Mouse (Mus musculus) frontal cortex, postnatal 14 days (tissue): ENCODE data around the gene Lztr1.
"Not testable (repeated sequence)": the region's sequence is repeated elsewhere in the genome, so short reads cannot be mapped to it uniquely, and the experiment has no call there.

ENCODE experiments used
- DNase-seq, 2 experiments: peaks; one replicate each; pipeline ENCODE4 v3.0.0; 2022; ENCODE audit warnings: low spot score in 2 of 2

Gene Lztr1

DNA sequence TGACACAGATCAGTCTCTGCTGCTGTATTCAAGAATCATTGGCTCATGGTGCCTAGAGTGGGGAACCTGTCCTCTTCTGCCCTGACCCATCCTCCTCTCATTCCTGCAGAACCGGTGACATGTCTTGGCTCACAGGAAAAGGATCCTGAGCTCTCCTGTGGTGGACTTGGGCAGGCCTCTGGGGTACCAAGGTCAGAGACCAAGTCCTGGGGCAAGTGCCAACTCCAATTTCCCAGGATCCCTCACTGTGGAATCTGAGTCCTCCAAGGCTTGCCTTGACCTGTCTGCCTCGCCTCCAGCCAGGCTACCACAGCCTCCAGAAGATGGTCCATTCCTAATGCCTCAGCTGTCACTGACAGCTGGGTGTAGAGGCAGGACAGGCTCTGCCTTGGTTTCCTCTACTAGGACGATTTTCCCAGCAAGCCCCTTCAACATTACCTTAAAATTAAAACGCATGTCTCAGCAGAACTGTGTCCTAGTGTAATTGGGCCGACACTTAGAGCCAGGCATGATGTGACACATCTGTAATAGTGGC is 1.4 kb upstream of the Lztr1 start:
- DNase-seq = no peak

DNA sequence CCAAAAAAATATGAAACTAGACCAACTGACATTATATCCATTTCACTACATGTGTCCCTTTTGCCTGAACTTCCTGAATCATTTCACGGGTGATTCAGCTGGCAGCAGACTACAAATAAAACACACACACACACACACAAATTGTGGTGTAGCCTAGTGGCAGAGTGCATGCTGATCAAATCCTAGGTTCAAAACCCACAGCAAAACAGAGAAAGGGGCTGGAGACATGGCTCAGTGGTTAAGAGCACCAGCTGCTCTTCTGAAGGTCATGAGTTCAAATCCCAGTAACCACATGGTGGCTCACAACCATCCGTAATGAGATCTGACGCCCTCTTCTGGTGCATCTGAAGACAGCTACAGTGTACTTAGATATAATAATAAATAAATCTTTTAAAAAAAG is 457 bp upstream of the Lztr1 start:
- not testable (repeated sequence) for DNase-seq

DNA sequence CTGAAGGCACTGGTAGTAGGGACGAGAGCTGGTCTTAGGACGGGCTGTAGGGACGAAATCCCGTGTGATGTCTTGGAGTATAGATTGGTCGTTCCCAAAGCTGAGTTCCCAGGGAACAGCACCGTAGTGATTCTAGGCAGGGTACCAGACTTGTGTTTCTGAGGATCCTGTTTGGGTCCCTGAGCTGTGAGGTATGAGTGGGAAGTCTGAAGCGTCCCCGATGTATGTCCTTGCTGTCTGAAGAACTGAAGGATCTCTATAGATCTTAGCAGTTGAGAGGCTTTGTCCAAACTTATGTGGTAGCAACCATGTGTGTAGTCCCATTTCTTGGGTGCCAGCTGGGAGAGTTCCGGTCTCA is 731 bp downstream of the Lztr1 start:
- DNase-seq = no peak

DNA sequence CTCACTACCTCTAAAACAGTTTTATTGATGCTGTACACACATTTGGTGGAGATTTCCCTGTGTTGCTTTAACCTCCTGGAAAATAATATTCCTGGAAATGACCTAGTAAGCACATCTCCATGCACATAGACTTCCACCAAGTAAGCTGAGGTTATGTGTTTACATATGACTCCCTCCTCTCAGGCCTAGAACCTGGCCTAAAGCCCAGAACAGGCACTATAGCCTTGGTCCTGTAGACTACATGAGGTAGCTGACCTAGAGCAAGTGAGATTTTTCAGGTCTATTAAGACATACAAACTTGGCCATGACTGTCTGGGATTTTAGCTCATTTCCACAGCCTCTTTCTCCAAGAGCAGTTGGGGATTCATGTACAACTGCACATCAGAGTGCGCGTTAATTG is 1.7 kb downstream of the Lztr1 start:
- no peak for DNase-seq

DNA sequence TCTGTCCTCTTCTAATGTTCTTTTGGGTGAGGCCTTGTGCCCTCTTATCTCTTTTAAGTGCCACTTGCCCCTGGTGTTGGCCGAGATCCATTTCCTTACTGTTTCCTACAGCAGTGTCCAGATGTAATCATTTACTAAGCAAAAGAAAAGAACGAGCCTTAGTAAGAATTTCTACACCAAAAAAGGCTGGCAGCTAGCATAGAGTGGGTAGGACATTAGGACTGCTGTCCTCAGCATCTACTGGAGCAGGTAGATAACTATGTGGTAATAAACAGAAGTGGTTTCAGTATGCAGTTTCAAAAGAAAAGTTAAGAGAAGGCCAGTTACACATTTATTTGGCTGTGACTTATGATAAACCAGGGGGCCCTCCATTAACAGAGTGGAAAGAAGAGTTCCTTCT is 2.2 kb downstream of the Lztr1 start:
- no peak for DNase-seq

DNA sequence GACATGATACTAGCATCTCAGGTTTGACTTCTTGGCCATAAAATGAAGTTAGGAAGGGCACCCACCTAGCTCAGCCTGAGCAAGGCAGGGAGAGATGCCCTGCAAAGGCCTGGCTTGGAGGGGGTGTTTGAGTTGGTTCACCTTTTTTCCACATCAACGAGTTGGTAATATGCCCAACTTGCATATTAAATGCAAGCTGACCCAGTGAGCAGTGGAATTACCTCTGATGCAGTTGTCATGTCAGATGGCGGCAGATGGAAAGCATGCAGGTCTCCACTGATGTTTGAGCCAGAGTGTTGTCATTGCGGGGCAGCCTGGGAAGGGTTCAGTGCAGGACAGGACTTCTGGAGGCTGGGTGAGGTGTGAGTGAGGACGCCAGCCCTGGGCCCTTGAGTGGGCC is 2.9 kb downstream of the Lztr1 start:
- DNase-seq = no peak

DNA sequence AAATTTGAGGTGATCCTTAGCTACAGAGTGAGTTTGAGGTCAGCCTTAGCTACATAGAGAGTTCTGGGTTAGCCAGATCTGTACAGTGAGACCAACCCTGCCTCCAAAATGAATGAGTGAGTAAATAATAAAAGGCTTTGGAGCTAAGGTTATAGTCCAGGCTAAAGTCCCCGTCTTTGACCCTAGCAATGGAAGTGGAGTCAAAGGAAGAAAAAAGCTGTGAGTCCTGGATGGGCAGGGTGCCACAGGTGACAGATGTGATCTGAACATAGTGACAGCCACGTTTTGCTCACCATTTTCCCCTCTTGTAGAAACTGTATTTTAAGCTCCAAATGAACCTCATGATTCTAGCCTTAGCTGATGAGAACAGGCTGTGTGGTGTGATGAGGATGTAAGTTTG is 10.4 kb downstream of the Lztr1 start:
- no peak for DNase-seq

DNA sequence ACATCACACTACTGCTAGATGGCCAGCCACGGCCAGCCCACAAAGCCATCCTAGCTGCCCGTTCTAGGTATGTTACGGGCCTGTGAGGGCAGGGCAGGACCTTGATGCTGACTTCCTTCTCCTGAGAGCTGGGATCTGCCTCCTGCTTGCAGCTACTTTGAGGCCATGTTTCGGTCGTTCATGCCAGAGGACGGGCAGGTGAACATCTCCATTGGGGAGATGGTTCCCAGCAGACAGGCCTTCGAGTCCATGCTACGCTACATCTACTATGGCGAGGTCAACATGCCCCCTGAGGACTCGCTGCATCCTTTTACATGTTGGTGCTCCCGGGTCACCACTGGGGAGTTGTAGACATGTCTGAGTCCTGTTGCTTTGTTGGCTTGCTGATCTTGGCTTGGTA is 15.7 kb downstream of the Lztr1 start:
- DNase-seq = no peak

DNA sequence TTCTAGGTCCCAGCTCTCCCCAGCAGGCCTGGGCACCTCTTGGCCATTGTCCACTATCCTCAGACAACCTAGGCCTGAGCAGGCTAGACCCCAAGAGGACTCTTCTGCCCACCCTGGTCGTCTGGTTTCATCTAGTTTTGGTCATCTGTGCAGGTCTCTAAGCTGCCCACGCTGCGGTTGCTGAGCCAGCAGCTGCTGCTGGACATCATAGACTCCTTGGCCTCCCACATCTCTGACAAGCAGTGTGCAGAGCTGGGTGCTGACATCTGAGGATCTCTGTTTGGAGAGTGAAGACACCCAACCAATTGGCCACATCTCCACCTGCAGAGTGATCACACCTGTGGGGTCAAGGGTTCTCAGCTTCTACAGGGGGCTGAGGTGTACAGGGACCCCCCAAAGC is 17.0 kb downstream of the Lztr1 start:
- no peak for DNase-seq

DNA sequence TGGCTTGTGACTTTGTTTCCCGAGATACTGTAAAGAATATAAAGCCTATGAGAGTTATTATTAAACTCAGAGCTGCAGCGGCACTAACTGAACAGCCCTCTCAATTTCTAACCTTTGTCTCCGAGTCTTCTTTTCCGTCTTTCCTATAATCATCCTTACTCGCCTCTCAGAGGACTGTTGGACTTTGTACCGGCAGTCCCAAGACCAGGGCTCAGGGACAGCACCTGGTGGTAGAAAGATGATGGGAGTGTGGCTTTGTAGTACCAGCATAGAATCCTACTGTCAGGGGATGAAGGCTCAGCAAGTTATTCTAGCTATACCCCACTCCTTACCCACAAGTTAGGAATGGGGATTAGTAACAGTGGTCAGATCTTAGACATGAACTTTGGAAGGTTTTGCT is 17.7 kb downstream of the Lztr1 start:
- DNase-seq = no peak

DNA sequence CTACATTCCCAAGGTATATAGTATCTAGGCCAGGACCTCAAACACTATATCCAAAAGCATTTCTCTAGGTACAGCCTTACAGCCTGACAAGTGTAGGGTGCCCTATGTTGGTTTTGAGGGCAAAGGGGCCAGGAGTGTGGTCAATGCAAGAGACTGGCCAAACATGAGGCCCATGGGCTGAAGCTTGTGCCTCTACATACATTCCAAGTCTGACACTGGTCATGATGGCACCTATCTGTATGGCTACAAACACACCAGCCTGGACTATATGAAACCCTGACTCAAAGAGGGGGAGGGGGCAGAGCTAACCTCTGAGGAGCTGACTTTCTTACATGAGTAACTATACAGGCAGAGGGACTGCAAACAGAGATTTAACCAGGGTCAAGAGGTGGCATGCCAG is 19.1 kb downstream of the Lztr1 start:
- no peak for DNase-seq

DNA sequence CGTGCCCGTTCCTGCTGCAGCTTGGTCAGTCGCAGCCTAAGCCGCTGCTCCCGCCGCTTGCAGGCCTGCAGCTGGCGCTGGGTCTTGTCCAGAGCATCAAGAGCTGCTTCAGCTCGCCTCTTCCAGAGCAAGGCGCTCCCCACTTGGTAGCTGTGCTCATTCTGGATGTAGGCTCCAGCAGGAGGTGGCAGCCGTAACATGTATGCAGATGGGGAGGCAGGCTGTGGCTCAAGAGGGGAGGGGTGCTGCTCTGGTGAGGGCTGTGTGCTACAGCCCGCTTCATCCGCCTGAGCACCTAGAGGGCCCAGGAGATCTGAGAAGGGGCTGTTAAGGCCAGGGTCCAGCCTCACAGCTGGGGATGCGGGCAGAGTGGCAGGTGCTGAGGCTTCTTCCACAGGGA is 19.8 kb downstream of the Lztr1 start:
- DNase-seq = no peak

DNA sequence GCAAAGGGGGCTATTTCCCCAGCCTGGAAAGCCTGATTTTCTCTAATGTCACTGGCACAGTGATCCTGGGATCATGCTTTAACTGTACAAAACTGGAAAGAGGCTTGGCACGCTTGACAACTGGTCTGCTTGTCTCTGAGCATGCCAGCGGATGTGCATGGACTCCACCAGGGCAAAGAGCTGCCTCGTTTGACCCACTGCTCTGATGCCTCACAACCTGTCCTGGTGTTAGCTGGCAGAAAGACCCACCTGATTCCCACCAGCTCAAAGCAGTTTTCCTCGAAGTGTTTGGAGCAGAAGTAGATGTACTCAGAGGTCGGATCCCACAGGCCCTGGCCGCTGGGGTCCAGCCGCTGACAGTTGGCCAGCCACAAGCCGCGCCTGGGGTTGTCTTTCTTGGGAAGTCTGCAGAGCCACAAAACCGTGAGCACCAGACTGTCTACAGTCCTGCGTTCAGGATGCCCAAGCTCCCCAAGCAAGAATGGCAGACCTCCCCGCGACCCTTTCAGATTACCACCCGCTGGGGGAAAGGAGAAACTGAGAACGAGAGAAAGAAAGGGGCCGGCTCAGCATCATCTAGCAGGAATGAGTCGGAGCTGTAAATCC is 21.6 kb downstream of the Lztr1 start:
- DNase-seq = no peak

DNA sequence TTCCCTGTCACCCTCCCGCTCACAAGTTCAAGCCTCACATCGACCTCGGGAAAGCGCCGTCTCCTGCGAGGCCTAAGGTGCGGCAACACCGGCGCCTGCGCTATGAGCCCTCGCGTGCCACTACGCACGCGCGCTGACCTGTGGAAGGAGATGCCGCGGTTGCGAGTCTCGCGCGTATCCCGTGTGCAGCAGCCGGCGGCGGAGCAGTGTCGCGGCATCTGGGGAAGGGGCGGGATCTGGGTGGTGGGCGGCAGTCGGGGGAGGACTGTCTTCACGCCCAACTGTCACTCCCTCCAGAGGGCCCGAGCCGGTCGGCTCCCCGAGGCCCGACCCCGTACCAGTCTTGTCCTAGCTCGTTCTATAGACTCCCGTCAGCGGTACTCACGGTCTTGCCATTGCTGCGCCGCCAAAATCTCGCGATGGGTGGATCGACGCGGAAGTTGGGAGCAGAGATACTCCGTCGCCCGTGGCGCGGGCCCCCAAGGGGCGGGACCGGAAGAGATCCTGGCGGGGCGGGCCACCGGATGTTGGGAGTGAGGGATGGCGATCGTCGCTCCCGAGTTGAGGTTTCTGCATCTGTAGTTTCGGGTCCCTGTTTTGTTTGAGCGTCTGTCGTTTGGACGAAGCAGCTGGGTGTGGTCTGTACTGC is 22.3 kb downstream of the Lztr1 start, which contains the start of gene Thap7:
Thap7 (minus strand) TSS at position 497 of the 649 bp plus-strand sequence.
- peak; percentile 93 to 95 for DNase-seq

DNA sequence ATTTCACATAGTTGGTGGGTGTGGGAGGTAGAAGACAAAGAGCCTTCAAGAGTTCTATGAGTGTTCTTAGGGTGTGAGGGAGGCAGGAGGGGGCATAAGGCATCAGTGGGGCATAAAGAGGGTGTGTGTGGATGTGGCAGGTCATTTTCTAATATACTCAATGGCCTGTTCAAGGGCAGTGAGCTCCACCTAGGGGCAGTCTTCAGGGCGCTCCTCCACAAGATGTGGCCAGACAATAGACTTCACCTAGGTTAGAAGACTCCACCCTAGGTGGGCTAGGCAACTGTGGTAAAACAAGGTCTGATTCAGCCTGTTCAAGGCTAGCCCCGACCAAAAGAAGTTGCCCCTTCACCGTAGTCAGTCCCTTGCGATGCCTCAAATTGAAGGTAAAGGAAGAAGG is 23.8 kb downstream of the Lztr1 start:
- no peak for DNase-seq

DNA sequence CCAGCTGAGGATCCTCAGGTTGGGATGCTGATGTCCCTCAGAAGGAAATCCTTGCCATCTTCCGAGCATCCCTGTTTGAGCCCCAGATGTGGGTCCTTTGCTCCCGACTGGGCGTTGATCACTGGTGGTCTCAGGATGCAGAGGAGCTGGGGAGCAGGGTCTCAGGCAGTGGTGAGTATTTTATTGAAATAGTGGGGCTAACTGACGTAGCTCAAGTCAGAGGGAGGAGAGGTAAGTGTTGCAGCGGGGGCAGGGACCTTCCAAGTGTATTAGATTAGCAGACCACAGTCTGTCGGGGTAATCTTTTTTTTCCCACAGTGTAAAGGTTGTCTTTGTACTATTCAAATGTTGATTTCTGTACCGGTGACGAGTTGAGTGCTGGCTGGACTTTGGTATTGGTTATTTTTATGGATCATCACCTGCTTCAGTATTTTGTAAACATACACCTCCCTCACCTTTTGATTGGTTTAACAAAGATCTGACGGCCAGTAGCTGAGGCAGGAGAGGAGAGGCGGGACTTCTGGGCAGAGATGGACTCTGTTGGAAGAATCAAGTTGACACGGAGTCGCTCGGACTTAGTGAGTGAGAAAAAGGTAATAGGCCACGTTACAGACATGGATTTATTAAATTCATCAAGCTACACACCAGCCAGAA is 24.3 kb downstream of the Lztr1 start:
- DNase-seq = no peak

DNA sequence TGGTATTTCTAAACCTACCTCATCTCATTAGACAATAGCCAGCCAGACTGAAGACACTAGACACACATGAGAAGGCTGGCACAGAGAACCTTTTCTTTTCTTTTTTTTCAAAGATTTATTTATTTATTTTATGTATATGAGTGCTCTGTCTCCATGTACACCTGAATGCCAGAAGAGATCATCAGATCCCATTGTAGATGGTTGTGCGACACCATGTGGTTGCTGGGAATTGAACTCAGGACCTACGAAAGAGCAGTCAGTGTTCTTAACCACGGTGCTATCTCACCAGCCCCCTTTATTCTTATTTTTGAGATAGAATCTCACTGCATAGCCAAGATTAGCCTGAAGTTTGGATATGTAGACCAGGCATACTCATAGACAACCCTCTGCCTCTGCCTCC is 28.1 kb downstream of the Lztr1 start:
- no peak for DNase-seq

DNA sequence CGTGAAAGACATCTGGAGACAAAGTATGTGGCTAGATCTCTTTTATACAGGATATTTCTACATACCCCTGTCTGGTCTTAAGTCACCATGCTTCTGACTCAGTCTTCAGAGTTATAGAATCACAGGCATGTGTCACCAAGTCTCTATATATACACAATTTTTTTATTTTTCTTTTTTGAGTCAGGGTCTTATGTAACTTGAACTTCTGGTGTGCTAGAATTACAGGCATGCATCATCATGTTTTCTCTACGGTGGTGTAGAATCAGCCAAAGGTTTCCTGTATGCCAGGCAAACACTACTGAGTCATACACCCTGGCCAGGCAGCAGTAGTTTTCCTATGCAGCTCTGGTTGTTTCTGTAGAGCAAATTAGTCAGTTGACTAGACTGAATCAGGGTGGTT is 34.1 kb downstream of the Lztr1 start:
- no peak for DNase-seq

DNA sequence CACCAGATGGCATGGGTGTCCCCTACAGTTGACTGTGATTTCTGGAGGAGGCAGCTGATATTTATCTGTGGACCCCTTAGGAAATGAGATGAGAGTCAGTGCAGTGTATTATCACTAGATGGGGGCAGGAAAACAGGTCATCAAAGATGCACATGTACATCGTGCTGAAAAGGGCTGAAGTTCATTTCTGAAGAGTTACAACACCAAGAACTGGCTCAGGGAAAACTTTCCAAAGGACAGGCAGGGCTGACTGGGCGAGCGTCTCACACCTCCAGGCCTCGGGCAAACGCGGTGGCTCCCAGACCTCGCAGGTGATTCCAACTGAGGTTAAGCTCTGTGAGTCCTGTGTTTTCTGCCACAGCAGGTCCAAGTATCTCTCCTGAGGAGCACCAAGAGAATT is 44.3 kb downstream of the Lztr1 start:
- no peak for DNase-seq

DNA sequence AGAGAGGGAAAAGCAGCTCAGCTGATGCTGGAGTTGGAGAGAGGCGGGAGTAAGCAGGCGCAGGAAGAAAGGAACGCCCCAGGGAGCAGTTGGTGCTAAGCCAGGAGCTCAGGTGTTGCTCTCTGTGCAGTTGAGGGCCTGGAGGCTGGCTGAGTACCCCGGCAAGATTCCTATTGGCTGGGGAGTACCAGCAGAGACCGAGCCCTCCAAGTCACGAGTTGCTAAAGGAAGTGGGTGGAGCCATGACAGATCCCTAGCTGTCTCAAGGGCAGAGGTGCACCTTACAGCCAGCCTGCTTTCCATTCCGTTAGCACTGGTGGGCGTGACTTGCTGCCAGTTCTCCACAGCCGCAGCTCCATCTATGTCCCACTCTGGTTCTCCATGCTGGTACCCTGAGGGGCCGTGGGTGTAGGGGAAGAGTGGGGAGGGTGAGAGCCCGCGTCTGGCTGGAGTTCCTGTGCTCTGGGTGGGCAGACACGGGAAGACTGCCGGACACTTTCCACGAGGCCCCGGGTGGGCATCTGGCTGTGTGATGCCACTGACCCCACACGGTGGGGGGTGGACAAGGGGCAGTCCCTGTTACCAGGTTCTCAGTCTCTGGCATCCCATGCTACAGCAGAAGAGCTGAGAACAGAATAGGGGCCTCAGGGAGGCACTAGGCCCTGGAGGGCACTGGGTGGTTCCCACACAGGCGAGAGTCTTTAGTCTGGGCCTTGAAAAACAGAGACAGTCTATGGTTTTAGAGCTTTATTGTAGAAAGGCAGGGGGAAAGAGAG is 45.6 kb downstream of the Lztr1 start:
- no peak for DNase-seq

DNA sequence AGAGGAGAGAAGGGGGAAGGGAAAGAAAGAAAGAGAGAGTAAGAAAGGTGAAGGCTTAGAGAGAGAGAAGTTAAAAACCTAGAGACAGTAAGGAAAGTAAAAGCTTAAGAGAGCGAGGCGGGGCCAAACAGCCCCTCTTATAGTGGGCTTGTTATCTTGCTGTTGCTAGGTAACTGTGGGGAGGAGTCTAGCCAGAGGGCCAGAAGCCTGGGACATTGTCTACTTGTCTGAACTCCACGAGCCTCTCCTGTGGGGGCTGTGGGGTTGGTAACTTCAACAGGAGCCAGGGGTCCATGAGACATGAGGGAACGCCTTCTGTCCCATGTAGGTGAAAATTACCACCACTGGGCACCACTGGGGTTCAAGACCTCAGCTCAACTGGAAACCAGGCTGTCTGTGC is 46.2 kb downstream of the Lztr1 start:
- DNase-seq = not testable (repeated sequence)

DNA sequence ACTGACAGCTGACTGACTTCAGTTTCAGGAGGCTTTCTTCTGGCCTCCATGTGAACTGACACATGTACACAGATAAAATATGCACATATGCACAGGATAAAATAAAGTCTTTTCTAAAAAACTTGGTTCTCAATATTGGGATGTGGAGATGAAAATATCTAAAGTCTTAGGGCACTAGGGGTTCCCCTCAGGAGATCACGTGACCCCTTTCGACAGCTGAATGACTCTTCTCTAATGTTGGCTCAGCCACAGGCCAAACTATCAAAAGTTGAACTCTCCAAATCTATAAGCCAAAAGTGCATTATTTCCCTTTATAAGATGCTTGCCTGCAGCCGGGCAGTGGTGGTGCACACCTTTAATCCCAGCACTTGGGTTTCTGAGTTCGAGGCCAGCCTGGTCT is 47.7 kb downstream of the Lztr1 start:
- no peak for DNase-seq

DNA sequence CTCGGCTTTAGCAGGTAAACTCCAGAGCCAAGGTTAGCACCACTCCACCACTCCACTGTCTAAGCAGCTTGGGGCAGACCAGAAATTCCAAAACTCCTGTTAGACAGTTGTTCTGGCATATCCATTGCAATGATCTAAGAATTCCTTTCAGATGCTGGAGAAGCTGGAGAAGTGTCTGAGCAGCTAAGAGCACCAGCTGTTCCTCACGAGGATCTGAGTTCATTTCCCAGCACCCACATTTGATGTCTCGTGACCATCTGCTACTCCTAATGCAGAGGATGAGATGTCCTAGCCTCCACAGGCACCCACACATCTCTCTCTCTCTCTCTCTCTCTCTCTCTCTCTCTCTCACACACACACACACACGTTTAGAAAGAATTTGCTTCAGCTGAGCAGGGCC is 48.4 kb downstream of the Lztr1 start:
- no peak for DNase-seq
